Mouse (Mus musculus) liver, postnatal 0 days (tissue): ENCODE results near the gene Stk24.

Experiments used
- CTCF ChIP-seq: sonication (generic); IDR thresholded peaks from 2 replicates; pipeline ENCODE4 v1.5.1; 2016; ENCODE audit warnings: antibody characterized with exemption, low read depth
- EP300 ChIP-seq: IDR thresholded peaks from 2 replicates; pipeline ENCODE4 v1.6.1; 2016; ENCODE audit warnings: antibody characterized with exemption, low read depth, mild to moderate bottlenecking

- TF ChIP-seq EP300: no peak
- TF ChIP-seq CTCF: no peak
Measured at GRCm38 (mm10) chr14:121313283-121313682, 66.5 kb downstream of the Stk24 start.
